Mouse (Mus musculus) bone marrow macrophage, adult 2 months (primary cell): ENCODE results near the gene 1110004F10Rik.

ENCODE experiments used
- CTCF ChIP-seq: IDR thresholded peaks from 2 replicates; pipeline ENCODE4 v1.5.1; 2012; ENCODE audit warnings: low read depth, mild to moderate bottlenecking, low read length, moderate library complexity
- POLR2A ChIP-seq: IDR thresholded peaks from 2 replicates; pipeline ENCODE4 v1.6.1; 2012; ENCODE audit warnings: mild to moderate bottlenecking, low read depth, low read length, borderline replicate concordance

DNA sequence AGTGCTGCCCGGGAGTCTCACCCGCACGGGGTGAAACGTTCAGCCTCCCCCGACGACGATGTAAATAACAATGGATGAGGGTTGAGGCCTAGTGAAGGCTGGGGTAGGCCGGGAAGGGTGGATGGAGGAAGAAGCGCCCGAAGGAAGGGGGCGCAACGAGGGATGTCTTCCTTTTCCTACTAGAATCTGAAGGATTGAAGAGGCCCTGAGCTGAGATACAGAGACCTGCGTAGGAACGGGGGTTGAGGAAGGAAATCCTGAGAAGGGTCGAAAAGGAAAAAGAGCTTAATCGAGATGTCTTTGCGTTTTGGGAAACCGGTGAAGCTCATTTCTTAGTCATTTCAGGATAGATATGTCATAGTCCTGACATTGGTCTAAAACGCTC, 54.3 kb downstream of the 1110004F10Rik start:
- no peak for TF ChIP-seq CTCF
- no peak for TF ChIP-seq POLR2A
